Mouse (Mus musculus): ENCODE measurements around the gene Basp1. TPM values are rescaled to one million over a fixed set of nuclear protein-coding genes. Genes with fewer than 3 reads are reported as not detected.

Basp1 gene
- polyA plus RNA-seq, 1 experiment from 2014 or later, result 141 TPM

GRCm38 (mm10) chr15:25414747-25415119 is 1.2 kb upstream of the Basp1 start:
- H3K27me3 ChIP-seq (ENCODE audit: control insufficient read depth, insufficient read depth, low read length), result no peaks in the 10 kb centered on the region
- peak; percentile 96 for DNase-seq (ENCODE audit: low spot score)
- WGBS, result 0% methylated on average over 14 of the region's 14 CpGs
- H3K27ac ChIP-seq (replicated peaks; ENCODE audit: low read depth, low read length), result peak overlapping the region; percentile 94
- H3K9me3 ChIP-seq (replicated peaks; ENCODE audit: control insufficient read depth, low read length), result no peaks in the 10 kb centered on the region
- no peaks in the 10 kb centered on the region for H3K36me3 ChIP-seq (replicated peaks; ENCODE audit: control insufficient read depth, insufficient read depth, low read depth, low read length)
- H3K9ac ChIP-seq (replicated peaks; ENCODE audit: low read length), result peak overlapping the region; percentile 97
- H3K4me3 ChIP-seq (ENCODE audit: low read depth, low read length), result peak overlapping the region; percentile 98
- H3K4me1 ChIP-seq (ENCODE audit: control insufficient read depth, insufficient read depth, low read length), result no peaks in the 10 kb centered on the region
- peak overlapping the region; percentile 90 for H3K4me2 ChIP-seq (ENCODE audit: low read depth, low read length)
- peak; percentile 1; the same call in 1 of the 2 replicates for ATAC-seq (replicated peaks; ENCODE audit: insufficient number of reproducible peaks, low FRiP score, low TSS enrichment, low read depth)

- Histone ChIP-seq H3K27ac (replicated peaks; ENCODE audit: low read depth, low read length) (peak overlapping the region; percentile 94), H3K36me3 (replicated peaks; ENCODE audit: control insufficient read depth, insufficient read depth, low read depth, low read length) (no peaks in the 10 kb centered on the region), H3K9me3 (replicated peaks; ENCODE audit: control insufficient read depth, low read length) (no peaks in the 10 kb centered on the region), H3K4me2 (ENCODE audit: low read depth, low read length) (peak overlapping the region; percentile 90), H3K4me3 (ENCODE audit: low read depth, low read length) (peak overlapping the region; percentile 98), H3K27me3 (ENCODE audit: control insufficient read depth, insufficient read depth, low read length) (no peaks in the 10 kb centered on the region), H3K9ac (replicated peaks; ENCODE audit: low read length) (peak overlapping the region; percentile 97), H3K4me1 (ENCODE audit: control insufficient read depth, insufficient read depth, low read length) (no peaks in the 10 kb centered on the region)
- DNase-seq (ENCODE audit: low spot score), result peak; percentile 73
- ATAC-seq (replicated peaks; ENCODE audit: insufficient number of reproducible peaks, low FRiP score, low TSS enrichment, low read depth), result peak; percentile 46
- under 1% methylated on average over 36 of the region's 36 CpGs for WGBS
These were observed 615 bp upstream of the Basp1 start for GRCm38 (mm10) chr15:25414011-25414746.

- no peaks in the 10 kb centered on the region for H3K36me3 ChIP-seq (replicated peaks; ENCODE audit: control insufficient read depth, insufficient read depth, low read depth, low read length)
- peak overlapping the region; percentile 97 for H3K9ac ChIP-seq (replicated peaks; ENCODE audit: low read length)
- H3K4me2 ChIP-seq (ENCODE audit: low read depth, low read length), result peak overlapping the region; percentile 90
- DNase-seq (ENCODE audit: low spot score), result peak; percentile 76
- no peaks in the 10 kb centered on the region for H3K4me1 ChIP-seq (ENCODE audit: control insufficient read depth, insufficient read depth, low read length)
- H3K9me3 ChIP-seq (replicated peaks; ENCODE audit: control insufficient read depth, low read length), result no peaks in the 10 kb centered on the region
- peak overlapping the region; percentile 94 for H3K27ac ChIP-seq (replicated peaks; ENCODE audit: low read depth, low read length)
- 0% methylated on average over 32 of the region's 35 CpGs for WGBS
- H3K4me3 ChIP-seq (ENCODE audit: low read depth, low read length), result peak overlapping the region; percentile 98
- ATAC-seq (replicated peaks; ENCODE audit: insufficient number of reproducible peaks, low FRiP score, low TSS enrichment, low read depth), result peak; percentile 26
- H3K27me3 ChIP-seq (ENCODE audit: control insufficient read depth, insufficient read depth, low read length), result no peaks in the 10 kb centered on the region
These were observed 753 bp downstream of the Basp1 start for GRCm38 (mm10) chr15:25412761-25413261.

GRCm38 (mm10) chr15:25412171-25412641 is 1.4 kb downstream of the Basp1 start:
- Histone ChIP-seq H3K4me1 (ENCODE audit: control insufficient read depth, insufficient read depth, low read length) (no peaks in the 10 kb centered on the region), H3K4me2 (ENCODE audit: low read depth, low read length) (peak overlapping the region; percentile 90)

GRCm38 (mm10) chr15:25411461-25411860 is 2.1 kb downstream of the Basp1 start:
- 30% methylated on average over 7 of the region's 7 CpGs for WGBS
- H3K27ac ChIP-seq (replicated peaks; ENCODE audit: low read depth, low read length), result peak overlapping the region; percentile 94
- ATAC-seq (replicated peaks; ENCODE audit: insufficient number of reproducible peaks, low FRiP score, low TSS enrichment, low read depth), result no peak

More at GRCm38 (mm10) chr15:25412171-25412641, 1.4 kb downstream of the Basp1 start:
- H3K27ac ChIP-seq (replicated peaks; ENCODE audit: low read depth, low read length), result peak overlapping the region; percentile 94
- H3K36me3 ChIP-seq (replicated peaks; ENCODE audit: control insufficient read depth, insufficient read depth, low read depth, low read length), result no peaks in the 10 kb centered on the region
- H3K9me3 ChIP-seq (replicated peaks; ENCODE audit: control insufficient read depth, low read length), result no peaks in the 10 kb centered on the region
- ATAC-seq (replicated peaks; ENCODE audit: insufficient number of reproducible peaks, low FRiP score, low TSS enrichment, low read depth), result peak; percentile 67
- H3K4me3 ChIP-seq (ENCODE audit: low read depth, low read length), result peak overlapping the region; percentile 98
- H3K9ac ChIP-seq (replicated peaks; ENCODE audit: low read length), result peak overlapping the region; percentile 97
- H3K27me3 ChIP-seq (ENCODE audit: control insufficient read depth, insufficient read depth, low read length), result no peaks in the 10 kb centered on the region
- under 1% methylated on average over 25 of the region's 25 CpGs for WGBS
- peak; percentile 89 for DNase-seq (ENCODE audit: low spot score)

GRCm38 (mm10) chr15:25405926-25406325 is 7.6 kb downstream of the Basp1 start:
- WGBS, result 85% methylated on average over 5 of the region's 5 CpGs

More at GRCm38 (mm10) chr15:25411461-25411860, 2.1 kb downstream of the Basp1 start:
- no peaks in the 10 kb centered on the region for H3K27me3 ChIP-seq (ENCODE audit: control insufficient read depth, insufficient read depth, low read length)
- peak overlapping the region; percentile 90 for H3K4me2 ChIP-seq (ENCODE audit: low read depth, low read length)
- H3K36me3 ChIP-seq (replicated peaks; ENCODE audit: control insufficient read depth, insufficient read depth, low read depth, low read length), result no peaks in the 10 kb centered on the region
- H3K9me3 ChIP-seq (replicated peaks; ENCODE audit: control insufficient read depth, low read length), result no peaks in the 10 kb centered on the region
- peak overlapping the region; percentile 98 for H3K4me3 ChIP-seq (ENCODE audit: low read depth, low read length)
- DNase-seq (ENCODE audit: low spot score), result peak; percentile 69
- H3K9ac ChIP-seq (replicated peaks; ENCODE audit: low read length), result peak overlapping the region; percentile 97
- H3K4me1 ChIP-seq (ENCODE audit: control insufficient read depth, insufficient read depth, low read length), result no peaks in the 10 kb centered on the region

GRCm38 (mm10) chr15:25403879-25404278 is 9.7 kb downstream of the Basp1 start:
- no peak overlapping the region for H3K4me2 ChIP-seq (ENCODE audit: low read depth, low read length)

More at GRCm38 (mm10) chr15:25405926-25406325, 7.6 kb downstream of the Basp1 start:
- H3K4me1 ChIP-seq (ENCODE audit: control insufficient read depth, insufficient read depth, low read length), result no peaks in the 10 kb centered on the region
- ATAC-seq (replicated peaks; ENCODE audit: insufficient number of reproducible peaks, low FRiP score, low TSS enrichment, low read depth), result no peak
- H3K27me3 ChIP-seq (ENCODE audit: control insufficient read depth, insufficient read depth, low read length), result no peaks in the 10 kb centered on the region
- no peaks in the 10 kb centered on the region for H3K36me3 ChIP-seq (replicated peaks; ENCODE audit: control insufficient read depth, insufficient read depth, low read depth, low read length)
- DNase-seq (ENCODE audit: low spot score), result no peak
- no peak overlapping the region for H3K4me3 ChIP-seq (ENCODE audit: low read depth, low read length)
- no peak overlapping the region for H3K9ac ChIP-seq (replicated peaks; ENCODE audit: low read length)
- H3K27ac ChIP-seq (replicated peaks; ENCODE audit: low read depth, low read length), result no peak overlapping the region
- H3K4me2 ChIP-seq (ENCODE audit: low read depth, low read length), result no peak overlapping the region
- H3K9me3 ChIP-seq (replicated peaks; ENCODE audit: control insufficient read depth, low read length), result no peaks in the 10 kb centered on the region

GRCm38 (mm10) chr15:25402001-25402400 is 11.6 kb downstream of the Basp1 start:
- no peaks in the 10 kb centered on the region for H3K9me3 ChIP-seq (replicated peaks; ENCODE audit: control insufficient read depth, low read length)
- no peak overlapping the region for H3K9ac ChIP-seq (replicated peaks; ENCODE audit: low read length)
- no peaks in the 10 kb centered on the region for H3K36me3 ChIP-seq (replicated peaks; ENCODE audit: control insufficient read depth, insufficient read depth, low read depth, low read length)
- DNase-seq (ENCODE audit: low spot score) (no peak), ATAC-seq (replicated peaks; ENCODE audit: insufficient number of reproducible peaks, low FRiP score, low TSS enrichment, low read depth) (no peak)
- H3K27ac ChIP-seq (replicated peaks; ENCODE audit: low read depth, low read length), result no peak overlapping the region
- no peak overlapping the region for H3K4me2 ChIP-seq (ENCODE audit: low read depth, low read length)
- H3K4me3 ChIP-seq (ENCODE audit: low read depth, low read length), result no peak overlapping the region
- H3K27me3 ChIP-seq (ENCODE audit: control insufficient read depth, insufficient read depth, low read length), result no peaks in the 10 kb centered on the region
- H3K4me1 ChIP-seq (ENCODE audit: control insufficient read depth, insufficient read depth, low read length), result no peaks in the 10 kb centered on the region
- 88% methylated on average over 3 of the region's 3 CpGs for WGBS

More at GRCm38 (mm10) chr15:25403879-25404278, 9.7 kb downstream of the Basp1 start:
- ATAC-seq (replicated peaks; ENCODE audit: insufficient number of reproducible peaks, low FRiP score, low TSS enrichment, low read depth) (no peak), DNase-seq (ENCODE audit: low spot score) (no peak)
- H3K27ac ChIP-seq (replicated peaks; ENCODE audit: low read depth, low read length), result no peak overlapping the region
- no peak overlapping the region for H3K9ac ChIP-seq (replicated peaks; ENCODE audit: low read length)
- no peaks in the 10 kb centered on the region for H3K9me3 ChIP-seq (replicated peaks; ENCODE audit: control insufficient read depth, low read length)
- H3K4me1 ChIP-seq (ENCODE audit: control insufficient read depth, insufficient read depth, low read length), result no peaks in the 10 kb centered on the region
- 94% methylated on average over 7 of the region's 7 CpGs for WGBS
- no peaks in the 10 kb centered on the region for H3K27me3 ChIP-seq (ENCODE audit: control insufficient read depth, insufficient read depth, low read length)
- H3K36me3 ChIP-seq (replicated peaks; ENCODE audit: control insufficient read depth, insufficient read depth, low read depth, low read length), result no peaks in the 10 kb centered on the region
- no peak overlapping the region for H3K4me3 ChIP-seq (ENCODE audit: low read depth, low read length)

All from embryonic facial prominence, embryonic 11.5 days (tissue).